Mouse (Mus musculus) c-Kit-positive CD71-positive TER-119-positive erythroid progenitor cells, embryonic 14.5 days (primary cell): ENCODE results near the gene C2cd4c.

Experiments used
- DNase-seq: peaks from one replicate; pipeline ENCODE4 v3.0.0-alpha.2; 2013; ENCODE audit warnings: low spot score

Gene C2cd4c

GRCm38 (mm10) chr10:79612192-79613135, 1.4 kb downstream of the C2cd4c start:
- DNase-seq = no peak

- DNase-seq = no peak
Observed at GRCm38 (mm10) chr10:79611296-79611695, 2.5 kb downstream of the C2cd4c start.

- no peak for DNase-seq
Observed at GRCm38 (mm10) chr10:79609276-79609675, 4.5 kb downstream of the C2cd4c start.

- no peak for DNase-seq
Observed at GRCm38 (mm10) chr10:79607892-79608291, 5.9 kb downstream of the C2cd4c start.

- no peak for DNase-seq
Observed at GRCm38 (mm10) chr10:79606537-79606936, 7.3 kb downstream of the C2cd4c start.

- DNase-seq = no peak
Observed at GRCm38 (mm10) chr10:79597936-79598230, 15.9 kb downstream of the C2cd4c start.

GRCm38 (mm10) chr10:79597051-79597935, 16.5 kb downstream of the C2cd4c start:
- DNase-seq = no peak

- no peak for DNase-seq
Observed at GRCm38 (mm10) chr10:79595590-79595929, 18.3 kb downstream of the C2cd4c start.

GRCm38 (mm10) chr10:79594872-79595589, 18.8 kb downstream of the C2cd4c start:
- peak; percentile 32 for DNase-seq

GRCm38 (mm10) chr10:79594111-79594510, 19.7 kb downstream of the C2cd4c start:
- no peak for DNase-seq

GRCm38 (mm10) chr10:79590702-79591101, 23.1 kb downstream of the C2cd4c start:
- no peak for DNase-seq

- DNase-seq = no peak
Observed at GRCm38 (mm10) chr10:79587752-79588126, 26.1 kb downstream of the C2cd4c start.

- no peak for DNase-seq
Observed at GRCm38 (mm10) chr10:79587061-79587751, 26.6 kb downstream of the C2cd4c start, which contains the start of gene Theg. Gene Theg, minus strand, starts transcription at chr10:79587331.

- no peak for DNase-seq
Observed at GRCm38 (mm10) chr10:79586243-79586642, 27.6 kb downstream of the C2cd4c start.

GRCm38 (mm10) chr10:79585723-79586122, 28.1 kb downstream of the C2cd4c start:
- no peak for DNase-seq

GRCm38 (mm10) chr10:79585136-79585535, 28.7 kb downstream of the C2cd4c start:
- DNase-seq = no peak

GRCm38 (mm10) chr10:79584426-79584825, 29.4 kb downstream of the C2cd4c start:
- DNase-seq = no peak

- no peak for DNase-seq
Observed at GRCm38 (mm10) chr10:79584021-79584420, 29.8 kb downstream of the C2cd4c start.

GRCm38 (mm10) chr10:79581501-79581900, 32.3 kb downstream of the C2cd4c start:
- DNase-seq = no peak

- DNase-seq = peak; percentile 47
Observed at GRCm38 (mm10) chr10:79580811-79581210, 33.0 kb downstream of the C2cd4c start.

GRCm38 (mm10) chr10:79580356-79580755, 33.5 kb downstream of the C2cd4c start:
- no peak for DNase-seq

GRCm38 (mm10) chr10:79579781-79580180, 34.0 kb downstream of the C2cd4c start:
- DNase-seq = no peak
